Mouse (Mus musculus): ENCODE data around the gene H2-K1. TPM values are rescaled to one million over a fixed set of nuclear protein-coding genes. Genes with fewer than 3 reads are reported as not detected.
"Not testable (repeated sequence)": the region's sequence is repeated elsewhere in the genome, so short reads cannot be mapped to it uniquely, and the experiment has no call there.

The H2-K1 gene
- polyA plus RNA-seq, 1 experiment from 2014 or later: 10.9 TPM

GRCm38 (mm10) chr17:33955555-33956214, 44.5 kb downstream of the H2-K1 start, which contains the start of the genes Vps52 and Rps18:
Vps52 (plus strand) TSS chr17:33955812.
Rps18 (minus strand) TSS chr17:33956001.
- Histone ChIP-seq H3K36me3 (ENCODE audit: control insufficient read depth, insufficient read depth, low read length) (peaks cover 30% of the 10 kb centered on the region), H3K4me1 (ENCODE audit: control insufficient read depth, insufficient read depth, low read length) (peaks cover 31% of the 10 kb centered on the region)
- under 1% methylated on average over 50 of the region's 50 CpGs for WGBS

GRCm38 (mm10) chr17:33954646-33955554, 45.2 kb downstream of the H2-K1 start:
- Histone ChIP-seq H3K9ac (replicated peaks; ENCODE audit: low read depth, low read length) (peak overlapping the region; percentile 91), H3K27me3 (ENCODE audit: control insufficient read depth, insufficient read depth, low read length) (no peaks in the 10 kb centered on the region), H3K4me1 (ENCODE audit: control insufficient read depth, insufficient read depth, low read length) (peaks cover 39% of the 10 kb centered on the region), H3K36me3 (ENCODE audit: control insufficient read depth, insufficient read depth, low read length) (peaks cover 25% of the 10 kb centered on the region), H3K27ac (ENCODE audit: low read depth, low read length) (peak overlapping the region; percentile 91), H3K9me3 (ENCODE audit: control insufficient read depth, low read length) (no peaks in the 10 kb centered on the region), H3K4me3 (ENCODE audit: low read depth, low read length) (peak overlapping the region; percentile 96), H3K4me2 (ENCODE audit: low read depth, low read length) (peak overlapping the region; percentile 98)
- 1% methylated on average over 33 of the region's 33 CpGs for WGBS
- ATAC-seq (ENCODE audit: low read depth): no peak; the same call in 1 of the 2 replicates

More at GRCm38 (mm10) chr17:33955555-33956214, 44.5 kb downstream of the H2-K1 start, which contains the start of the genes Vps52 and Rps18:
- ATAC-seq (ENCODE audit: low read depth): peak; percentile 90
- H3K9me3 ChIP-seq (ENCODE audit: control insufficient read depth, low read length): no peaks in the 10 kb centered on the region
- peak within 1 kb of the TSS; percentile 98 for H3K4me2 ChIP-seq (ENCODE audit: low read depth, low read length)
- no peaks in the 10 kb centered on the region for H3K27me3 ChIP-seq (ENCODE audit: control insufficient read depth, insufficient read depth, low read length)
- H3K4me3 ChIP-seq (ENCODE audit: low read depth, low read length): peak within 1 kb of the TSS; percentile 96
- H3K27ac ChIP-seq (ENCODE audit: low read depth, low read length): peak within 1 kb of the TSS; percentile 91
- peak within 1 kb of the TSS; percentile 91 for H3K9ac ChIP-seq (replicated peaks; ENCODE audit: low read depth, low read length)

DNA sequence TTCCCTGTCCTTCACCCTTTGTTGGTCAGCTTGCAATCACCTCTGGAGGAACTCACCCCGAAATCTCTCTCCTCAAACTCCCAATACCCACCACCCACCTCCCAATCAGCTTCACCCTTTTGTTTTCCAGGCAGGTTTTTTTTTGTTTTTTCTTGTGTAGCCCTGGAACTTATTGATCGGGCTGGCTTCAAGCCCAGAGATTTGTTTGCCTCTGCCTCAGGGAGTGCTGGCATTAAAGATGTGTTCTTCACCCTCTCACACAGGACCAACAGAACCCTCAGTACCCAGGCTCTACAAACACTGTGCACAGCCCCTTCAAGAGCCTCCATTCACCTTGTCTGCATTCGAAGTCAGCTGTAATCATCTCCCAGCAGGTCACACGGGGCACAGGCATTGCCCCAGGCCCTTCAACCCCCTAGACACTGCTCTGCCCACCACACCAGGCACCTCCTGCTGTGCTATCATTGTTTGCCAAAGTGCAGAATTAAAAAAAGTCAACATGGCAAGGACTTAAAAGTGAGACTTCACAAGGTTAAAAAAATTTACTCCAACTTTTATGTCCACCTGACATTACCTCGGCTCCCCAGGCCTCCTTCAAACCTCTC, 46.1 kb downstream of the H2-K1 start:
- ATAC-seq (ENCODE audit: low read depth): no peak
- Histone ChIP-seq H3K36me3 (ENCODE audit: control insufficient read depth, insufficient read depth, low read length) (peaks cover 23% of the 10 kb centered on the region; the same call in 1 of the 2 replicates), H3K4me3 (ENCODE audit: low read depth, low read length) (peak overlapping the region; percentile 96), H3K9me3 (ENCODE audit: control insufficient read depth, low read length) (no peaks in the 10 kb centered on the region), H3K27me3 (ENCODE audit: control insufficient read depth, insufficient read depth, low read length) (no peaks in the 10 kb centered on the region), H3K4me1 (ENCODE audit: control insufficient read depth, insufficient read depth, low read length) (peaks cover 44% of the 10 kb centered on the region), H3K9ac (replicated peaks; ENCODE audit: low read depth, low read length) (peak overlapping the region; percentile 91), H3K4me2 (ENCODE audit: low read depth, low read length) (peak overlapping the region; percentile 98), H3K27ac (ENCODE audit: low read depth, low read length) (no peak overlapping the region; the same call in 1 of the 2 replicates)
- 27% methylated on average over 5 of the region's 5 CpGs for WGBS

DNA sequence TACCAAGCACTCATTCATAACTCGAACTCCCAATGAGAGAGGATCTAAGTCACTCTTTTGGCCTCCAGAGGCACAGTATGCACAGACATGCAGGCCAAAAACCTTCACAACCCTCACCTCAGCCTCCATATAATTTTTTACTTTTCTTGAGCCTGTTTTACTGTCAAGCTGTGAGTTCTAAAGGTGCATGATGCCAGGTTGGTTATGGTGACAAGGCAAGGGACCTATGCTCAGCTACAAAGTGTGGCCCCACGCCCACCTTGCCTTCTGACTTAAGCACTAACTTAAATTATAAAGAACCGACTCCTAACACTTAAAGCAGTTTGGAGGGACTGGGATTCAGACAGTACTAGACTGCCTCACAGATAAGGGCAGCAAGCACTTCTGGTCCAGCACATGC, 46.8 kb downstream of the H2-K1 start:
- Histone ChIP-seq H3K9me3 (ENCODE audit: control insufficient read depth, low read length) (no peaks in the 10 kb centered on the region), H3K27me3 (ENCODE audit: control insufficient read depth, insufficient read depth, low read length) (no peaks in the 10 kb centered on the region), H3K9ac (replicated peaks; ENCODE audit: low read depth, low read length) (no peak overlapping the region), H3K4me1 (ENCODE audit: control insufficient read depth, insufficient read depth, low read length) (peaks cover 44% of the 10 kb centered on the region), H3K36me3 (ENCODE audit: control insufficient read depth, insufficient read depth, low read length) (peaks cover 16% of the 10 kb centered on the region; the same call in 1 of the 2 replicates), H3K4me2 (ENCODE audit: low read depth, low read length) (no peak overlapping the region), H3K4me3 (ENCODE audit: low read depth, low read length) (no peak overlapping the region), H3K27ac (ENCODE audit: low read depth, low read length) (no peak overlapping the region)
- no peak for ATAC-seq (ENCODE audit: low read depth)
- WGBS: 84% methylated on average over 3 of the region's 3 CpGs

- Histone ChIP-seq H3K36me3 (ENCODE audit: control insufficient read depth, insufficient read depth, low read length) (peaks cover 13% of the 10 kb centered on the region; the same call in 1 of the 2 replicates), H3K4me1 (ENCODE audit: control insufficient read depth, insufficient read depth, low read length) (peaks cover 44% of the 10 kb centered on the region), H3K4me2 (ENCODE audit: low read depth, low read length) (no peak overlapping the region)
These were observed 47.3 kb downstream of the H2-K1 start for GRCm38 (mm10) chr17:33952879-33953278.

GRCm38 (mm10) chr17:33952015-33952414, 48.1 kb downstream of the H2-K1 start:
- 79% methylated on average over 13 of the region's 13 CpGs for WGBS
- peak overlapping the region; percentile 95 for H3K4me2 ChIP-seq (ENCODE audit: low read depth, low read length)
- H3K9me3 ChIP-seq (ENCODE audit: control insufficient read depth, low read length); ATAC-seq (ENCODE audit: low read depth); H3K4me3 ChIP-seq (ENCODE audit: low read depth, low read length); H3K27ac ChIP-seq (ENCODE audit: low read depth, low read length); H3K27me3 ChIP-seq (ENCODE audit: control insufficient read depth, insufficient read depth, low read length): not testable (repeated sequence)
- H3K36me3 ChIP-seq (ENCODE audit: control insufficient read depth, insufficient read depth, low read length): peaks cover 17% of the 10 kb centered on the region; the same call in 1 of the 2 replicates
- H3K4me1 ChIP-seq (ENCODE audit: control insufficient read depth, insufficient read depth, low read length): peaks cover 44% of the 10 kb centered on the region
- H3K9ac ChIP-seq (replicated peaks; ENCODE audit: low read depth, low read length): peak overlapping the region; percentile 72; the same call in 1 of the 2 replicates

More at GRCm38 (mm10) chr17:33952879-33953278, 47.3 kb downstream of the H2-K1 start:
- Histone ChIP-seq H3K4me3 (ENCODE audit: low read depth, low read length) (no peak overlapping the region), H3K27ac (ENCODE audit: low read depth, low read length) (no peak overlapping the region), H3K9ac (replicated peaks; ENCODE audit: low read depth, low read length) (no peak overlapping the region), H3K9me3 (ENCODE audit: control insufficient read depth, low read length) (no peaks in the 10 kb centered on the region), H3K27me3 (ENCODE audit: control insufficient read depth, insufficient read depth, low read length) (no peaks in the 10 kb centered on the region)
- 79% methylated on average over 4 of the region's 4 CpGs for WGBS
- ATAC-seq (ENCODE audit: low read depth): no peak

- WGBS: under 1% methylated on average over 45 of the region's 45 CpGs
- Histone ChIP-seq H3K4me2 (ENCODE audit: low read depth, low read length) (peak within 1 kb of the TSS; percentile 95), H3K36me3 (ENCODE audit: control insufficient read depth, insufficient read depth, low read length) (peaks cover 19% of the 10 kb centered on the region; the same call in 1 of the 2 replicates), H3K4me1 (ENCODE audit: control insufficient read depth, insufficient read depth, low read length) (peaks cover 39% of the 10 kb centered on the region), H3K27me3 (ENCODE audit: control insufficient read depth, insufficient read depth, low read length) (no peaks in the 10 kb centered on the region), H3K27ac (ENCODE audit: low read depth, low read length) (peak within 1 kb of the TSS; percentile 90), H3K4me3 (ENCODE audit: low read depth, low read length) (peak within 1 kb of the TSS; percentile 49), H3K9me3 (ENCODE audit: control insufficient read depth, low read length) (no peaks in the 10 kb centered on the region), H3K9ac (replicated peaks; ENCODE audit: low read depth, low read length) (peak within 1 kb of the TSS; percentile 72)
- ATAC-seq (ENCODE audit: low read depth): peak; percentile 72
These were observed 48.9 kb downstream of the H2-K1 start, which contains the start of gene B3galt4 for GRCm38 (mm10) chr17:33951021-33951946. B3galt4 (minus strand) TSS chr17:33951488.

Data from neural tube, embryonic 14.5 days (tissue).